Mouse (Mus musculus): Measurements from ENCODE around the gene Elk3.
"Not testable (repeated sequence)": the region's sequence is repeated elsewhere in the genome, so short reads cannot be mapped to it uniquely, and the experiment has no call there.

Gene Elk3

GRCm38 (mm10) chr10:93310721-93311411, at the start of gene Elk3:
Gene Elk3, minus strand, starts transcription at chr10:93311135.
- peak; percentile 77 to 89 for DNase-seq (ENCODE audit: low spot score in 2 of 2)

- DNase-seq (ENCODE audit: low spot score in 2 of 2): no peak
Observed at GRCm38 (mm10) chr10:93360623-93361022, 49.7 kb upstream of the Elk3 start.

GRCm38 (mm10) chr10:93360190-93360589, 49.3 kb upstream of the Elk3 start:
- DNase-seq (ENCODE audit: low spot score in 2 of 2): not testable (repeated sequence)

GRCm38 (mm10) chr10:93359339-93359863, 48.5 kb upstream of the Elk3 start:
- DNase-seq (ENCODE audit: low spot score in 2 of 2): no peak

- no peak for DNase-seq (ENCODE audit: low spot score in 2 of 2)
Observed at GRCm38 (mm10) chr10:93358878-93359277, 47.9 kb upstream of the Elk3 start.

GRCm38 (mm10) chr10:93357162-93357561, 46.2 kb upstream of the Elk3 start:
- DNase-seq (ENCODE audit: low spot score in 2 of 2): no peak

GRCm38 (mm10) chr10:93356122-93356521, 45.2 kb upstream of the Elk3 start:
- DNase-seq (ENCODE audit: low spot score in 2 of 2): no peak

GRCm38 (mm10) chr10:93355276-93355927, 44.5 kb upstream of the Elk3 start:
- DNase-seq (ENCODE audit: low spot score in 2 of 2): no peak

GRCm38 (mm10) chr10:93353545-93354326, 42.8 kb upstream of the Elk3 start:
- DNase-seq (ENCODE audit: low spot score in 2 of 2): no peak

- no peak for DNase-seq (ENCODE audit: low spot score in 2 of 2)
Observed at GRCm38 (mm10) chr10:93347918-93348505, 37.1 kb upstream of the Elk3 start.

GRCm38 (mm10) chr10:93347387-93347786, 36.5 kb upstream of the Elk3 start:
- DNase-seq (ENCODE audit: low spot score in 2 of 2): no peak

GRCm38 (mm10) chr10:93346208-93346936, 35.4 kb upstream of the Elk3 start:
- no peak for DNase-seq (ENCODE audit: low spot score in 2 of 2)

GRCm38 (mm10) chr10:93345497-93345896, 34.6 kb upstream of the Elk3 start:
- DNase-seq (ENCODE audit: low spot score in 2 of 2): no peak

- DNase-seq (ENCODE audit: low spot score in 2 of 2): no peak
Observed at GRCm38 (mm10) chr10:93343469-93343868, 32.5 kb upstream of the Elk3 start.

GRCm38 (mm10) chr10:93342986-93343385, 32.1 kb upstream of the Elk3 start:
- no peak for DNase-seq (ENCODE audit: low spot score in 2 of 2)

GRCm38 (mm10) chr10:93338526-93338925, 27.6 kb upstream of the Elk3 start:
- DNase-seq (ENCODE audit: low spot score in 2 of 2): no peak

- peak; percentile 62 to 76 for DNase-seq (ENCODE audit: low spot score in 2 of 2)
Observed at GRCm38 (mm10) chr10:93336462-93336931, 25.6 kb upstream of the Elk3 start.

GRCm38 (mm10) chr10:93335828-93336461, 25.0 kb upstream of the Elk3 start:
- DNase-seq (ENCODE audit: low spot score in 2 of 2): peak; percentile 87 to 96

- DNase-seq (ENCODE audit: low spot score in 2 of 2): no peak
Observed at GRCm38 (mm10) chr10:93335001-93335400, 24.1 kb upstream of the Elk3 start.

- no peak for DNase-seq (ENCODE audit: low spot score in 2 of 2)
Observed at GRCm38 (mm10) chr10:93333239-93333638, 22.3 kb upstream of the Elk3 start.

Data from heart, adult 9 months (tissue).